Mouse (Mus musculus) megakaryocyte, embryonic 14.5 days (primary cell): ENCODE results near the gene Igsf21.

ENCODE experiments used
- FLI1 ChIP-seq: IDR thresholded peaks from 2 replicates; pipeline ENCODE4 v1.6.1; 2012; ENCODE audit warnings: low read length, inconsistent platforms, mixed read lengths
- GATA1 ChIP-seq: IDR thresholded peaks from 3 replicates; pipeline ENCODE4 v1.6.1; 2012; ENCODE audit warnings: mixed read lengths, low read length, inconsistent platforms, borderline replicate concordance

- TF ChIP-seq GATA1 (no peak), FLI1 (no peak)
Measured at GRCm38 (mm10) chr4:140094835-140095234, 151.7 kb downstream of the Igsf21 start.
